Mouse (Mus musculus) heart, embryonic 12.5 days (tissue): ENCODE data around the gene Pgm2. TPM values are rescaled to one million over a fixed set of nuclear protein-coding genes. Genes with fewer than 3 reads are reported as not detected.

Experiments used
- ATAC-seq: fragments of 200-750 bp; cut with Nextera tagmentation; 2 replicates; pipeline ENCODE4 v1.8.0; 2017; ENCODE audit warnings: moderate TSS enrichment, moderate library complexity; ENCODE audit not compliant: insufficient number of reproducible peaks, low FRiP score
- H3K27ac ChIP-seq: fragments of 300-500 bp; sonication (generic); 2 replicates; pipeline ENCODE4 v1.5.1; 2016; ENCODE audit warnings: mild to moderate bottlenecking, moderate library complexity; ENCODE audit not compliant: poor library complexity, severe bottlenecking
- H3K27me3 ChIP-seq: fragments of 300-500 bp; sonication (generic); replicated peaks from 2 replicates; pipeline ENCODE4 v1.6.1; 2016; ENCODE audit warnings: mild to moderate bottlenecking, moderate library complexity
- H3K36me3 ChIP-seq: fragments of 300-500 bp; sonication (generic); 2 replicates; pipeline ENCODE4 v1.6.1; 2016; ENCODE audit warnings: mild to moderate bottlenecking, moderate library complexity
- H3K4me1 ChIP-seq: fragments of 300-500 bp; sonication (generic); replicated peaks from 2 replicates; pipeline ENCODE4 v1.6.1; 2016; ENCODE audit warnings: mild to moderate bottlenecking
- H3K4me2 ChIP-seq: fragments of 300-500 bp; sonication (generic); 2 replicates; pipeline ENCODE4 v1.6.1; 2016; ENCODE audit warnings: mild to moderate bottlenecking, moderate library complexity
- H3K4me3 ChIP-seq: fragments of 300-500 bp; sonication (generic); 2 replicates; pipeline ENCODE4 v1.5.1; 2016; ENCODE audit warnings: mild to moderate bottlenecking
- H3K9ac ChIP-seq: fragments of 300-500 bp; sonication (generic); 2 replicates; pipeline ENCODE4 v1.6.1; 2016; ENCODE audit warnings: mild to moderate bottlenecking, moderate library complexity
- H3K9me3 ChIP-seq: fragments of 300-500 bp; sonication (generic); replicated peaks from 2 replicates; pipeline ENCODE4 v1.6.1; 2016; ENCODE audit warnings: mild to moderate bottlenecking, moderate library complexity
- WGBS: fragments of 180-500 bp; shearing (Covaris S2); methylation state at CpG from one replicate; pipeline ENCODE4 v1.1.7; 2016; 5-methylcytosine and 5-hydroxymethylcytosine counted together
- polyA plus RNA-seq: library from polyadenylated mRNA; unstranded; fragments of >200 nt; fragmentation: Nextera tagmentation; extraction: Ambion mirVana; gene quantifications from 2 replicates; pipeline ENCODE4 v1.2.1, GENCODE M21; 2016

Gene Pgm2
- polyA plus RNA-seq, 1 experiment from 2014 or later, result 20.7 TPM

GRCm38 (mm10) chr5:64102717-64103075 is 9.9 kb downstream of the Pgm2 start:
- H3K9me3 ChIP-seq, result no peaks in the 10 kb centered on the region
- WGBS, result 64% methylated on average over 7 of the region's 7 CpGs

GRCm38 (mm10) chr5:64107596-64108289 is 15.0 kb downstream of the Pgm2 start:
- H3K27ac ChIP-seq, result no peak overlapping the region
- no peaks in the 10 kb centered on the region for H3K9me3 ChIP-seq
- H3K27me3 ChIP-seq, result no peaks in the 10 kb centered on the region
- H3K9ac ChIP-seq, result no peak overlapping the region
- H3K4me3 ChIP-seq, result no peak overlapping the region
- H3K4me1 ChIP-seq, result no peaks in the 10 kb centered on the region
- no peak overlapping the region for H3K4me2 ChIP-seq
- 88% methylated on average over 11 of the region's 11 CpGs for WGBS
- peaks cover 77% of the 10 kb centered on the region for H3K36me3 ChIP-seq
- ATAC-seq, result no peak

More at GRCm38 (mm10) chr5:64102717-64103075, 9.9 kb downstream of the Pgm2 start:
- H3K4me2 ChIP-seq, result no peak overlapping the region
- peaks cover 7% of the 10 kb centered on the region; the same call in 1 of the 2 replicates for H3K4me1 ChIP-seq
- peaks cover 56% of the 10 kb centered on the region for H3K36me3 ChIP-seq
- no peaks in the 10 kb centered on the region for H3K27me3 ChIP-seq
- no peak overlapping the region for H3K27ac ChIP-seq
- no peak overlapping the region for H3K9ac ChIP-seq
- ATAC-seq, result no peak
- no peak overlapping the region for H3K4me3 ChIP-seq

- Histone ChIP-seq H3K9ac (no peak overlapping the region), H3K4me1 (no peaks in the 10 kb centered on the region), H3K9me3 (no peaks in the 10 kb centered on the region), H3K4me2 (no peak overlapping the region), H3K36me3 (peaks cover 76% of the 10 kb centered on the region), H3K27me3 (no peaks in the 10 kb centered on the region), H3K27ac (no peak overlapping the region), H3K4me3 (no peak overlapping the region)
- no peak for ATAC-seq
- 64% methylated on average over 3 of the region's 3 CpGs for WGBS
Measured at GRCm38 (mm10) chr5:64109217-64109616, 16.5 kb downstream of the Pgm2 start.

- no peaks in the 10 kb centered on the region for H3K4me1 ChIP-seq
- peaks cover 83% of the 10 kb centered on the region for H3K36me3 ChIP-seq
- no peak overlapping the region for H3K4me3 ChIP-seq
- H3K9me3 ChIP-seq, result peaks cover 12% of the 10 kb centered on the region; the same call in 1 of the 2 replicates
- ATAC-seq, result no peak
- H3K27me3 ChIP-seq, result no peaks in the 10 kb centered on the region
- WGBS, result 72% methylated on average over 3 of the region's 3 CpGs
- no peak overlapping the region for H3K9ac ChIP-seq
- H3K4me2 ChIP-seq, result no peak overlapping the region
- no peak overlapping the region for H3K27ac ChIP-seq
Measured at GRCm38 (mm10) chr5:64112360-64112759, 19.6 kb downstream of the Pgm2 start.

GRCm38 (mm10) chr5:64114210-64114609 is 21.5 kb downstream of the Pgm2 start:
- Histone ChIP-seq H3K9ac (no peak overlapping the region), H3K9me3 (peaks cover 12% of the 10 kb centered on the region; the same call in 1 of the 2 replicates), H3K4me2 (no peak overlapping the region), H3K27me3 (no peaks in the 10 kb centered on the region), H3K4me3 (no peak overlapping the region), H3K4me1 (no peaks in the 10 kb centered on the region), H3K36me3 (peaks cover 71% of the 10 kb centered on the region), H3K27ac (no peak overlapping the region)
- 84% methylated on average over 6 of the region's 6 CpGs for WGBS
- no peak for ATAC-seq

- Histone ChIP-seq H3K4me3 (no peak overlapping the region), H3K9me3 (peaks cover 12% of the 10 kb centered on the region; the same call in 1 of the 2 replicates), H3K27ac (no peak overlapping the region), H3K9ac (no peak overlapping the region), H3K4me1 (no peaks in the 10 kb centered on the region), H3K36me3 (peaks cover 46% of the 10 kb centered on the region), H3K27me3 (no peaks in the 10 kb centered on the region), H3K4me2 (no peak overlapping the region)
- ATAC-seq, result no peak
- WGBS, result 79% methylated on average over 1 of the region's 1 CpGs
Measured at GRCm38 (mm10) chr5:64117191-64117590, 24.4 kb downstream of the Pgm2 start.

- Histone ChIP-seq H3K4me1 (no peaks in the 10 kb centered on the region), H3K9ac (no peak overlapping the region), H3K27me3 (no peaks in the 10 kb centered on the region), H3K4me2 (no peak overlapping the region), H3K4me3 (no peak overlapping the region), H3K9me3 (no peaks in the 10 kb centered on the region), H3K36me3 (peaks cover 37% of the 10 kb centered on the region), H3K27ac (no peak overlapping the region)
- no peak for ATAC-seq
- WGBS, result 76% methylated on average over 5 of the region's 5 CpGs
Measured at GRCm38 (mm10) chr5:64125783-64126182, 33.0 kb downstream of the Pgm2 start.

GRCm38 (mm10) chr5:64131550-64131949 is 38.8 kb downstream of the Pgm2 start:
- ATAC-seq, result no peak
- peaks cover 24% of the 10 kb centered on the region for H3K36me3 ChIP-seq
- no peaks in the 10 kb centered on the region for H3K27me3 ChIP-seq
- WGBS, result 59% methylated on average over 5 of the region's 5 CpGs
- H3K4me1 ChIP-seq, result no peaks in the 10 kb centered on the region
- no peak overlapping the region for H3K27ac ChIP-seq
- H3K4me3 ChIP-seq, result no peak overlapping the region
- no peaks in the 10 kb centered on the region for H3K9me3 ChIP-seq
- no peak overlapping the region for H3K9ac ChIP-seq
- no peak overlapping the region for H3K4me2 ChIP-seq

- no peaks in the 10 kb centered on the region for H3K4me1 ChIP-seq
- no peak for ATAC-seq
- H3K4me2 ChIP-seq, result no peak overlapping the region
- no peak overlapping the region for H3K27ac ChIP-seq
- H3K9me3 ChIP-seq, result no peaks in the 10 kb centered on the region
- no peaks in the 10 kb centered on the region for H3K27me3 ChIP-seq
- WGBS, result 82% methylated on average over 4 of the region's 4 CpGs
- H3K36me3 ChIP-seq, result peaks cover 6% of the 10 kb centered on the region; the same call in 1 of the 2 replicates
- H3K9ac ChIP-seq, result no peak overlapping the region
- no peak overlapping the region for H3K4me3 ChIP-seq
Measured at GRCm38 (mm10) chr5:64133901-64134300, 41.2 kb downstream of the Pgm2 start.

- no peaks in the 10 kb centered on the region for H3K27me3 ChIP-seq
- no peak overlapping the region for H3K4me2 ChIP-seq
- 67% methylated on average over 5 of the region's 5 CpGs for WGBS
- no peak for ATAC-seq
- no peaks in the 10 kb centered on the region for H3K4me1 ChIP-seq
- H3K36me3 ChIP-seq, result no peaks in the 10 kb centered on the region
- no peak overlapping the region for H3K4me3 ChIP-seq
- no peak overlapping the region for H3K27ac ChIP-seq
- no peaks in the 10 kb centered on the region for H3K9me3 ChIP-seq
- H3K9ac ChIP-seq, result no peak overlapping the region
Measured at GRCm38 (mm10) chr5:64136325-64136724, 43.6 kb downstream of the Pgm2 start.

- no peak for ATAC-seq
- Histone ChIP-seq H3K9ac (no peak overlapping the region), H3K27ac (no peak overlapping the region), H3K9me3 (no peaks in the 10 kb centered on the region), H3K4me3 (no peak overlapping the region), H3K36me3 (no peaks in the 10 kb centered on the region), H3K4me2 (no peak overlapping the region), H3K27me3 (no peaks in the 10 kb centered on the region), H3K4me1 (no peaks in the 10 kb centered on the region)
- WGBS, result 77% methylated on average over 3 of the region's 3 CpGs
Measured at GRCm38 (mm10) chr5:64140202-64140601, 47.5 kb downstream of the Pgm2 start.

GRCm38 (mm10) chr5:64144315-64144714 is 51.6 kb downstream of the Pgm2 start:
- no peak overlapping the region for H3K4me2 ChIP-seq
- H3K36me3 ChIP-seq, result no peaks in the 10 kb centered on the region
- H3K27me3 ChIP-seq, result no peaks in the 10 kb centered on the region
- no peak overlapping the region for H3K4me3 ChIP-seq
- no peak overlapping the region for H3K27ac ChIP-seq
- H3K9ac ChIP-seq, result no peak overlapping the region
- 77% methylated on average over 5 of the region's 5 CpGs for whole genome bisulfite sequencing
- no peaks in the 10 kb centered on the region for H3K9me3 ChIP-seq
- ATAC-seq, result no peak
- peaks cover 10% of the 10 kb centered on the region for H3K4me1 ChIP-seq
